Mouse (Mus musculus) cerebellum, adult 8-10 months (tissue): ENCODE measurements around the gene Socs3.

Experiments
- DNase-seq: peaks from one replicate; pipeline ENCODE4 v3.0.0; 2022

The Socs3 gene

DNA sequence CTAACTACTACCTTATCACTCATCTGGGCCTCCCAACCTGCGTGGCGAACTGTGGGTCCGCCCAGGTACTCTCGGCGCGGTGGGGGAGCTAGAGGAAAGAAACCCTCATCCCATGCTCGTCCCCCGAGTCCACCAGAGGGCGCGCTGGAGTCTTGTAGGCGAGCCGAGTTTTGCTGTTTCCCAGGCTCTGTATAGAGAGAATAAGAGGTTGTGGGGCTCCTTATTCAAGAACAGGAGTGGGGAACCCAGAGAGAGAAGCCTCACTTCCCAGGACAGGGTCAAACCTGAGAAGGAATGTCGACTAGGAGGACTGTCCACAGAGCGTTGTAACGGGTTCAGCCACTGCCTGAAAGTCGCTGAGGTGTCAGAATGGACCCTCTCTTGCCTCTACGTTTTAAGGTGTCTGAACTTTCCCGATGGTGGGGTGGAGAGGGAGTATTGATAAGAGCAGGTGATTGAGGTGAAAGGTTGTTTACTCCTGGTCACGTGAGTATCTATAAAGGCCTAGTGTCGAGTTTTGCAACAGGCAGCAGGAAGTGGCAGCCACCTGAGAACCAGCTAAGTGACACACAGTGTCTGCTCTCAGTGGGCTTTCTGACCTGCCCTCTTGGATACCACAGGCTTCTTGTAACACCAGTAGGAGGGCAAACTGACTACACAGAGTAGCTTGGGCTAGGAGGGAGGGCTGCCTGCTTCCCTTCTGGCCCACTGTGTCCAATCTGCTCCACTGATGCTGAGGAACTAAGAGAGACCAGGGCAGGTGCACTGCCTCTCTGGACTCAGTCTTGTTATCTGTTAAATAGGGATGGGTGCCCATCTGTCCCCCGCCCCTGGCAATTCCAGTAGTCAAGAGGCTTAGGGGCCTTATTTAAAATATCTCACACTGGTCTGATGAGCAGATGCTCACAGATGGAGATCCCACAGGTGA is at the start of gene Socs3:
Gene Socs3 (minus strand): TSS at position 103 of the 928 bp plus-strand sequence.
- DNase-seq, result peak; percentile 91

DNA sequence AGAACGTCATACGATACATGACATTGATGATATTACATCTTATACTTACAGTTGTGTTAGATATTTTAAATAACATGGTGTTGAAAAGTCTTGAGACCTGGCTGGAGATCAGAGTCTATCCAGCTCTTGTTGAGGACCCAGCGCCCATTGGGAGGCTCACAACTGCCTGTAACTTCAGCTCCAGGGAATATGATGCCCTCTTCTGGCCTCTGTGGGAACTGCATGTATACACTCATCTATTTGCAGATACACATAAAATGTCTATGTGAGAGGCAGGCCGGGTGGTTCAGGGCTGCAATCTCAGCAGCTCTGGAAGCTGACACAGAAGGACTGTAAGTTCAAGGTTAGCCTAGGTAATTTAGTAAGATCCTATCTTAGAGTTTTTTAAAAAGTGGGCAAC is 48.5 kb upstream of the Socs3 start:
- no peak for DNase-seq

GRCm38 (mm10) chr11:118015381-118016145 is 45.7 kb upstream of the Socs3 start:
- DNase-seq, result no peak

GRCm38 (mm10) chr11:118014391-118014995 is 44.6 kb upstream of the Socs3 start:
- DNase-seq, result no peak

- no peak for DNase-seq
Measured at GRCm38 (mm10) chr11:118013339-118013738, 43.5 kb upstream of the Socs3 start.

- no peak for DNase-seq
Measured at GRCm38 (mm10) chr11:118012595-118012994, 42.7 kb upstream of the Socs3 start.

- no peak for DNase-seq
Measured at GRCm38 (mm10) chr11:118009865-118010571, 40.2 kb upstream of the Socs3 start.

DNA sequence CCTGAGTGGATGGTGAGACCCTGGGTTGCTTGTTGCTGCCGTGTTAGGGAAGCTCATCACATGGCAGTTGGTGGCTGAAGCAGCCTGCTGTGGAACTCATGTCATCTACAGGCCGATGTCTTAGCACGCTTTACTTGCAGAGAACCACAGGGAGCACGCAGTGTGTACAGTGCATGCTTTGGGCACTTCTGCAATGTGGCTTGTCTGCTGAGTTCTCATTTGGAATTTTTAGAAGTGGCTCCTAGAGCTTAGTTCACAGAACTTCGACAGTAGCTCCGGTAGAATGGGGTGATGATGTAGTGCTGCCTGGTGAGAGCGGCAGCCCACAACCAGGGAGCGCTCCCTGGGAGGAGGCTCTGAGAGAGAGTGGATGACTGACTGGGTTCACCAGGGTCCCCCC is 39.0 kb upstream of the Socs3 start:
- DNase-seq, result no peak

GRCm38 (mm10) chr11:118008144-118008805 is 38.4 kb upstream of the Socs3 start:
- DNase-seq, result no peak

GRCm38 (mm10) chr11:118007460-118008143 is 37.8 kb upstream of the Socs3 start:
- DNase-seq, result no peak

- no peak for DNase-seq
Measured at GRCm38 (mm10) chr11:118004217-118004616, 34.4 kb upstream of the Socs3 start.

DNA sequence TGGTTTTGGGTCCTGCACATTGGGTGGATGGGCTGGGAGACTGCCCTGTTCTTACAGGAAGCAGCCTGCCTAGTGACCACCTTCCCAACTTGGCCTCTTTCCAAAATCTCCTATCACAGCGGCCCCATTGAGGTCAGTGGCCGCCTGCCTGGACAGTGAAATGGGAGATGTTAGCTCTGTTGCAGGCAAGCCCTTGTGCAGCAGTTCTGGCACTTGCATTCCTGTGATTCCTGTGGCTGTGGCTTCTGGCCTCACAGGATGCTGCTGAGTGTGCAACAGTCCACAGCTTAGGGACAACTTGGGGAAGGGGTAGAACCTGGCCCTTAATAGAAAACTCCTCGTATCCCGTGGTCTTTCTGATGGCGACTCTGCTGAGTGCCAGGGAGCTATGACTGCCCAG is 33.9 kb upstream of the Socs3 start:
- no peak for DNase-seq

- DNase-seq, result no peak
Measured at GRCm38 (mm10) chr11:118003176-118003575, 33.3 kb upstream of the Socs3 start.

DNA sequence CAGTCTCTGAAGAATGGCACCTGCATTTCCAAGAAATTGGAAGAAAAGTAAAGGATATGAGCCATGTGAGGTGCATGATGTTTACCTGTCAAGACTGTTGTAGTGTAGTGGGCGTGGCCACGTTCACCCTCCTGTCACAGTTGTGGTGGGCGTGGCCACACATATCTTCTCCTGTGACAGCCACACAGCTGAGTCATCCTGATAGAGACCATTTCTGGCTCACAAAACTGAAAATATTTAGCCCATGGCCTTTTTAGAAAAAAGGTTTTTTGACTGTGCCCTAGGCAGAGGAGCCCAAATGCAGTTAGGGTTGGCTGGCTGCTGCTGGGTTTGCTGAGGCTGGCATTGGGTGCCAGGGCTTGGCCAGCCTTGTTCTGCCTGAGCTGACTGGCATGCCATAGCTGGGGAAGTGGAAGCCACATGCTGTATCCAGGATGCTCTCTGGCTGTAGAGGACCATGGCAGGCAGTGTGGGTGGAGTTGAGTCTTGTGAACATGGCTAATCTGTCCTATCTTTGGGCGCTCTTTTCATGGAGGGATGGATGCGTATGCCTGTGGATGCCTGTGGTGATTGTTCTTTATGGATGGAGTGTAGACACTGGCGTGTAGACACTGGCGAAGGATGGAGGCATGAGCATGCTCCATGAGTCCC is 30.8 kb upstream of the Socs3 start:
- DNase-seq, result no peak

GRCm38 (mm10) chr11:118000083-118000482 is 30.2 kb upstream of the Socs3 start:
- no peak for DNase-seq

DNA sequence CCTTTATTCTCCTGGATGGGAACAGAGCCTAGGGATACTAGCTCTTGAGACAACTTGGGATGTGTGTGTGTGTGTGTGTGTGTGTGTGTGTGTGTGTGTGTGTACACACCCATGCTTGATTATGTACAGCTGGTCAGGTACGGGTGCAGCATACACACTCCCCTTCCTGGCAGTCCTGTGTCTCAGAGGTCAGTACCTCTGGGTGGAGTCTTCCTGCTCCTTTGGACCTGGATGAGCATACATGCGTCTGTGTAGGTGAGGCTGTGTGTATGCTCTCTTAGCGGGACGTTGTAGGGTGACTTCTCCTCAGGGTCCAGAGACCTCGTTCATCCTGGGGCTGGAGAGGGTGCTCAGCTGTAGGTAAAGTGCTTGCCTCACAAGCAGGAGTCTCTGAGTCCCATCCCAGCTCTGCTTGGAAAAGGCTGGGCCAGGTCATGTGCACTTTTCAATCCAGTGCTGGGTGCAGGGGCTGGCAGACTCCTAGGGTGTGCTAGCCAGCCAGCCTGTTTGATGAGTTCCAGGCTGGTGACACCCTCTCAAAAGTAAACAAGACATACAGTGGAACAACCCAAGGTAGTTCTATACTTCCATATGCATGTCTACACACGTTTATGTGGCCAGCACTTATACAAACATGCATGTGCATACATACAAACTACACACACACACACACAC is 29.6 kb upstream of the Socs3 start:
- no peak for DNase-seq

GRCm38 (mm10) chr11:117998356-117998755 is 28.5 kb upstream of the Socs3 start:
- no peak for DNase-seq

GRCm38 (mm10) chr11:117997085-117997484 is 27.2 kb upstream of the Socs3 start:
- no peak for DNase-seq

DNA sequence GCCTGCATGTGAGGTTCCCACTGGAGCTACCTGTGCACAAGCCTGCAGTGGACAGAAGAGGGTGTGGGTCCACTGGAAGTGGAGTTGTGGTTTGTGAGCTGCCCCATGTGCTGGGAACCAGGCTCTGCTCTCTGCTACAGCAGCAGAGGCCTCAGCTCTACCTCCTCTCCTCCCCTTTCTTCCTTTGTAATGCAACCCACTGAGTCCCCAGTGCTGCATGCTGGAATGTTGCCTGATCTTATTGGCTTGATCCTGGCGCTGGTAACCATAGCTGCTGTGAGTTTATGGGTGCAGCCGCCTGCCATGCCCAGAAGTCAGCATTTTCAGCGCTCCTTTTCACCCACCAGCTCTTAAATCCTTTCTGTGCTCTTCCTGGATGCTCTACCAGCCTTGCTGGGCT is 26.2 kb upstream of the Socs3 start:
- no peak for DNase-seq

- no peak for DNase-seq
Measured at GRCm38 (mm10) chr11:117995661-117996060, 25.8 kb upstream of the Socs3 start.

GRCm38 (mm10) chr11:117995255-117995654 is 25.4 kb upstream of the Socs3 start:
- DNase-seq, result no peak
